In genomic region chr12:9031166-9031565, GRCm38 (mm10) we compare ENCODE assay signal across 9 mouse cellular contexts. TPM values are rescaled to one million over a fixed set of nuclear protein-coding genes. Genes with fewer than 3 reads are reported as not detected.
DNase-seq lines count a peak whose midpoint lies in the region; ATAC-seq and TF ChIP-seq lines count a peak whose summit lies in the region.
"Had no signal": no experiment of that assay in that cellular context is flagged by ENCODE, and none has a peak within 500 bp of the region (broad histone marks: within the 10 kb centered on the region; RNA-seq: fewer than 3 reads in every experiment).

No protein-coding gene starts in this region.

- no peaks in the 10 kb centered on the region for H3K27me3 ChIP-seq in liver, adult 2 months (ENCODE audit: control insufficient read depth, insufficient read depth, low read length)
- no peaks in the 10 kb centered on the region for H3K27me3 ChIP-seq in forebrain, embryonic 11.5 days (ENCODE audit: control insufficient read depth, insufficient read depth, low read length)
- H3K27me3 ChIP-seq in intestine, postnatal 0 days (replicated peaks; ENCODE audit: control insufficient read depth, insufficient read depth, low read length), result no peaks in the 10 kb centered on the region

- no peak overlapping the region; the same call in 1 of the 2 replicates for H3K9ac ChIP-seq in liver, adult 2 months (ENCODE audit: low read depth, low read length)
- H3K9ac ChIP-seq in forebrain, embryonic 11.5 days (ENCODE audit: low read length), result peak overlapping the region; percentile 92
- H3K9ac ChIP-seq in intestine, postnatal 0 days (ENCODE audit: low read depth, low read length), result peak overlapping the region; percentile 68; the same call in 1 of the 2 replicates

- no peak for ATAC-seq in forebrain, embryonic 11.5 days (replicated peaks; ENCODE audit: low FRiP score)
- no peak for ATAC-seq in intestine, postnatal 0 days
- no peak for ATAC-seq in inflammation-experienced regulatory T-cells, adult 6 months

- no peaks in the 10 kb centered on the region; the same call in 1 of the 2 replicates for H3K4me1 ChIP-seq in liver, adult 2 months (ENCODE audit: control insufficient read depth, insufficient read depth, low read length)
- H3K4me1 ChIP-seq in forebrain, embryonic 11.5 days (replicated peaks; ENCODE audit: control insufficient read depth, insufficient read depth, low read length), result no peaks in the 10 kb centered on the region
- H3K4me1 ChIP-seq in intestine, postnatal 0 days (replicated peaks; ENCODE audit: control insufficient read depth, insufficient read depth, low read length), result no peaks in the 10 kb centered on the region

- WGBS in liver, adult 2 months, result 14% methylated on average over 8 of the region's 8 CpGs
- WGBS in forebrain, embryonic 11.5 days, result 81% methylated on average over 8 of the region's 8 CpGs
- 51% methylated on average over 8 of the region's 8 CpGs for WGBS in intestine, postnatal 0 days

- peaks cover under 1% of the 10 kb centered on the region; the same call in 1 of the 2 replicates for H3K36me3 ChIP-seq in liver, adult 2 months (ENCODE audit: control insufficient read depth, insufficient read depth, low read length)
- no peaks in the 10 kb centered on the region for H3K36me3 ChIP-seq in forebrain, embryonic 11.5 days (ENCODE audit: control insufficient read depth, insufficient read depth, low read length)
- no peaks in the 10 kb centered on the region for H3K36me3 ChIP-seq in intestine, postnatal 0 days (ENCODE audit: control insufficient read depth, insufficient read depth)

- DNase-seq in liver, adult 2 months (ENCODE audit: extremely low read depth, low read depth, low spot score), result peak; percentile 51
- DNase-seq in liver, result no peak
- DNase-seq in forebrain, embryonic 11.5 days (ENCODE audit: low spot score), result no peak
- peak; percentile 10 for DNase-seq in naive thymus-derived CD4-positive, alpha-beta T cell, adult 2 months (ENCODE audit: low read depth)
- no peak for DNase-seq in kidney, adult 8-10 months
- DNase-seq in urinary bladder, adult 2 months (ENCODE audit: low spot score), result no peak
- DNase-seq: lung, adult 2 months had no signal

- no peaks in the 10 kb centered on the region for H3K79me2 ChIP-seq in liver, adult 2 months (ENCODE audit: control insufficient read depth, insufficient read depth, low read length)

- H3K27ac ChIP-seq in liver, adult 2 months (replicated peaks; ENCODE audit: insufficient read depth, low read depth, low read length), result no peak overlapping the region; the same call in 1 of the 2 replicates
- H3K27ac ChIP-seq in forebrain, embryonic 11.5 days (ENCODE audit: low read depth, low read length), result no peak overlapping the region
- H3K27ac ChIP-seq in intestine, postnatal 0 days (ENCODE audit: low read depth, low read length), result 0 out of 2 replicates have a peak overlapping the region, but pooled peaks have one; percentile 96

- TF ChIP-seq POLR2A in liver, adult 2 months (IDR thresholded peaks at IDR 0.05; ENCODE audit: extremely low read depth, insufficient read depth, low read length), result no peak

- TF ChIP-seq CTCF in liver, adult 2 months (IDR thresholded peaks at IDR 0.05; ENCODE audit: low read depth, low read length), result no peak
- no peak for TF ChIP-seq CTCF in intestine, postnatal 0 days (IDR thresholded peaks at IDR 0.05; ENCODE audit: low read depth)

- no peaks in the 10 kb centered on the region for H3K9me3 ChIP-seq in forebrain, embryonic 11.5 days (ENCODE audit: control insufficient read depth, low read length)
- H3K9me3 ChIP-seq in intestine, postnatal 0 days (ENCODE audit: control insufficient read depth), result no peaks in the 10 kb centered on the region

- H3K4me3 ChIP-seq in liver, adult 2 months (ENCODE audit: insufficient read depth, low read depth, low read length), result peak overlapping the region; percentile 88; the same call in 1 of the 2 replicates
- peak overlapping the region; percentile 64; the same call in 1 of the 2 replicates for H3K4me3 ChIP-seq in forebrain, embryonic 11.5 days (ENCODE audit: low read depth, low read length)
- peak overlapping the region; percentile 51 for H3K4me3 ChIP-seq in intestine, postnatal 0 days (ENCODE audit: low read depth, low read length)

- peak overlapping the region; percentile 60 for H3K4me2 ChIP-seq in forebrain, embryonic 11.5 days (ENCODE audit: low read depth, low read length, severe bottlenecking)
- H3K4me2 ChIP-seq in intestine, postnatal 0 days (replicated peaks; ENCODE audit: low read depth), result peak overlapping the region; percentile 67

RNA-seq across cellular contexts. Expression of gene Ttc32, which starts 1.4 kb away (rescaled TPM):
- total RNA-seq in liver, adult 2 months (2014; rRNA removed), result 22.1 and 22.2 TPM in 2 replicates
- polyA plus RNA-seq in liver, adult 2 months (2012; rRNA removed), result 13.8 and 15.9 TPM in 2 replicates
- 20.5 and 21.1 TPM in 2 replicates for polyA plus RNA-seq in forebrain, embryonic 11.5 days (2014; fragmentation: Nextera tagmentation; extraction: Ambion mirVana)
- 35.3 and 38.5 TPM in 2 replicates for polyA plus RNA-seq in intestine, postnatal 0 days (2015; fragmentation: Nextera tagmentation; extraction: Ambion mirVana)
- 10 to 100 TPM in 1 of 3 experiments, 1 to 10 TPM in 2; 8.2 to 10.2 (median 9.2) TPM for polyA plus RNA-seq in inflammation-experienced regulatory T-cells, adult 6 months (2017; shearing (Covaris generic))
- polyA plus RNA-seq in urinary bladder, adult 2 months (2012; rRNA removed), result 8.0 and 9.2 TPM in 2 replicates

RNA-seq across cellular contexts. Expression of gene Wdr35, which starts 57.5 kb away (rescaled TPM):
- total RNA-seq in liver, adult 2 months (2014; rRNA removed), result 2.9 and 3.0 TPM in 2 replicates
- 0.36 and 0.59 TPM in 2 replicates for polyA plus RNA-seq in liver, adult 2 months (2012; rRNA removed)
- polyA plus RNA-seq in forebrain, embryonic 11.5 days (2014; fragmentation: Nextera tagmentation; extraction: Ambion mirVana), result 26.3 and 28.0 TPM in 2 replicates
- 2.5 and 2.6 TPM in 2 replicates for polyA plus RNA-seq in intestine, postnatal 0 days (2015; fragmentation: Nextera tagmentation; extraction: Ambion mirVana)
- polyA plus RNA-seq in inflammation-experienced regulatory T-cells, adult 6 months (2017; shearing (Covaris generic)), result 1 to 10 TPM; 2.8 to 3.1 (median 2.9) TPM
- polyA plus RNA-seq in urinary bladder, adult 2 months (2012; rRNA removed), result 10.5 and 12.2 TPM in 2 replicates

Comparison
In these comparisons a context has a peak if more than half of its experiments do, and no peak if none do; other contexts are left out.
1. DNase-seq: peak in liver, adult 2 months (single experiment) and naive thymus-derived CD4-positive, alpha-beta T cell, adult 2 months (single experiment); none in liver (single experiment), forebrain, embryonic 11.5 days (single experiment), kidney, adult 8-10 months (0 of 2) and urinary bladder, adult 2 months (single experiment).
2. Peak in every context shown above with its lines, with median percentiles within 50 percentile points of each other: H3K4me3 ChIP-seq.